Mouse (Mus musculus): ENCODE measurements around the gene Ly86. TPM values are rescaled to one million over a fixed set of nuclear protein-coding genes. Genes with fewer than 3 reads are reported as not detected.

The Ly86 gene
- polyA plus RNA-seq, 1 experiment from 2014 or later, result 6.3 TPM

DNA sequence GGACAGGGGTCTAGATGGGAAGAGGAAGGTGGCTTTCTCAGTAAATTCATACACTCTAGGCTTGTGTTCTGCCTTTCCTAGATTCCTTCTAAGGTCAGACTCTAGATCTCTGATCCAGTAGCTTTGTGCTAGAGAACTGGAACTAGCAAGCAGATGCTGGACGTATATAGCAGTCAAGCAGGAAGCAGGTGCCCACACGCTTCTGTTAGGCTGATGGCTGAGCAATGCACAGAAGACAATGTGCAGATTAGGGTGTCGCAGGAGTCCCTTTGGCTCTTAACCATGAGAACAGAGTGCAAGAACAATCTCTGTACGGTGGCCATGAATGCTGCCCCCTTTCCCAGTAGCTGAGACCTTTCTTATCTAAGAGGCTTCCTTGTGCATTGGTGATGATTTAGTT lies 9.4 kb downstream of the Ly86 start:
- H3K27me3 ChIP-seq, result no peaks in the 10 kb centered on the region
- H3K4me1 ChIP-seq, result no peaks in the 10 kb centered on the region
- H3K27ac ChIP-seq, result no peak overlapping the region
- no peak for ATAC-seq (ENCODE audit: insufficient number of reproducible peaks, insufficient read depth, low FRiP score, low TSS enrichment, low read depth)
- H3K9ac ChIP-seq, result no peak overlapping the region
- H3K36me3 ChIP-seq, result no peaks in the 10 kb centered on the region
- no peak overlapping the region for H3K4me2 ChIP-seq
- H3K9me3 ChIP-seq, result no peaks in the 10 kb centered on the region
- no peak overlapping the region for H3K4me3 ChIP-seq
- WGBS, result 87% methylated on average over 4 of the region's 4 CpGs

DNA sequence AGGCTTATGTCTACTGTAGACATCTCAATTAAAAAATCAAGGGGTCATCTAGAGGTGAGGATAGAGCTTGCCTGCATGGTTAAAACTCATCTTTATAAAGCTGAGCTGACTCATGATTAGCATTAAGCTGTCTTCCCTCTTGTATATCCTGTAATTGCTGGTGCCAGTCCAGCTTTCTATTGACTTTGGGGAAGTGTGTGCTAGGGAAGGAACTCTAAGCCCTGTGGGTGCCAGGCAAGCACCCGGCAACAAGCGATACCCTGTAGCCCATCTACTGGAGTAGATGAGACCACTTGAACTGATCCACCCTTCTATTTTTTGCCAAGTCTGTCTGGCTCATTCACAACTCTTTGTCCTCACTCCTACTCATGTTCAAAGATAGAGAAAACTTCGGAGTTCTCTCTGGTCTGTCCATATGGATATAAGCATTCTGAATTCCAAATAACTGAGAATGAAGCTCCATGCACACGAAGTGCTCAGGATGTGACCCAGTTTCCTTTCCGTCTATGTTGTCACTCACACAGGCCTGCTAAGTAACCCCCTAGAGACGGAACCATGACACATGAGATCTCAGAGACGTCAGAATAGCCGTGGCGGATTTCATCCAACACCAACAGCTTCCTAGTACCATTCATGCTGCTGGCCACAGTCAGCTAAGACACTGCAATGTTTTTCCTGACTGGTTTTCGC lies 10.8 kb downstream of the Ly86 start:
- no peak for ATAC-seq (ENCODE audit: insufficient number of reproducible peaks, insufficient read depth, low FRiP score, low TSS enrichment, low read depth)
- Histone ChIP-seq H3K36me3 (no peaks in the 10 kb centered on the region), H3K9me3 (no peaks in the 10 kb centered on the region), H3K4me2 (no peak overlapping the region), H3K9ac (no peak overlapping the region), H3K27ac (no peak overlapping the region), H3K4me3 (no peak overlapping the region), H3K27me3 (no peaks in the 10 kb centered on the region), H3K4me1 (no peaks in the 10 kb centered on the region)
- 84% methylated on average over 10 of the region's 10 CpGs for WGBS

DNA sequence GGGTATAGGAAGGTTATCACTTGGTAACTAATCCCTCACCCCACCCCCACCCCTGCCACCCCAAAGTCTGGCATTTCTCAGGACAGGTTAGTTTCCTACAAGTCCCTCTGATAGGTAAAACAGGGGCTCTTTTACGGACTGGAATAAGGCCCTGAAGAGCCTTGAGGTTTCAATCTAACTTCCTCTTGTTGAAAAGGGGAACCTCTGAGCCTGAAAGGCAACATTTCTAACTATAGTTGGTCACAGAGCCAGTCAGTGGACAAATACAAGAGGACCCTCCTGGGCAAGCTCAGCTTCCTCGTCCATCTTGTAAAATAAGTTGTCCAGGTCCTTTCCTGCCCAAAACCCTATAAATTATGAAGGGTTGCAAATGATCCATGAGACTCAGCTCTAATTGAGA lies 11.5 kb downstream of the Ly86 start:
- ATAC-seq (ENCODE audit: insufficient number of reproducible peaks, insufficient read depth, low FRiP score, low TSS enrichment, low read depth), result no peak
- H3K9me3 ChIP-seq, result no peaks in the 10 kb centered on the region
- H3K36me3 ChIP-seq, result no peaks in the 10 kb centered on the region
- no peak overlapping the region for H3K4me2 ChIP-seq
- no peaks in the 10 kb centered on the region for H3K27me3 ChIP-seq
- no peak overlapping the region for H3K9ac ChIP-seq
- no peak overlapping the region for H3K27ac ChIP-seq
- H3K4me3 ChIP-seq, result no peak overlapping the region
- WGBS, result 86% methylated on average over 2 of the region's 2 CpGs
- no peaks in the 10 kb centered on the region for H3K4me1 ChIP-seq

DNA sequence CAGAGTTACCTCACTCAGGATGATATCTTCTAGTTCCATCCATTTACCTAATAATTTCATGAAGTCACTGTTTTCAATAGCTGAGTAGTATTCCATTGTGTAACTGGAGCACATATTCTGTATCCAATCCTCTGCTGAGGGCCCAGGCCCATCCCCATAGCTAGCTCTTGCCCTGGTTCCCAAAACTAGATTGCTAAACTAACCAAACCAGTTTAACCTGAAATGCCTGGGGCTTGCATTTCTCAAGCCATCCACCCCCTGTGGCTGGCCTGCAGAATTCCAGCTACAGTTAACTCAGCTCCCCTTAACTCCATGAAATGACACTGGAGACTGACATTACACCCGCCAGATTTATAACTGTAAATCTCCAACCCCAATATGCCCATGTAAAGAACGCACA lies 13.1 kb downstream of the Ly86 start:
- WGBS, result 82% methylated on average over 2 of the region's 2 CpGs
- no peaks in the 10 kb centered on the region for H3K36me3 ChIP-seq
- no peaks in the 10 kb centered on the region for H3K9me3 ChIP-seq
- no peak overlapping the region for H3K9ac ChIP-seq
- H3K4me1 ChIP-seq, result no peaks in the 10 kb centered on the region
- ATAC-seq (ENCODE audit: insufficient number of reproducible peaks, insufficient read depth, low FRiP score, low TSS enrichment, low read depth), result no peak
- H3K27me3 ChIP-seq, result no peaks in the 10 kb centered on the region
- no peak overlapping the region for H3K4me2 ChIP-seq
- H3K27ac ChIP-seq, result no peak overlapping the region
- no peak overlapping the region for H3K4me3 ChIP-seq

DNA sequence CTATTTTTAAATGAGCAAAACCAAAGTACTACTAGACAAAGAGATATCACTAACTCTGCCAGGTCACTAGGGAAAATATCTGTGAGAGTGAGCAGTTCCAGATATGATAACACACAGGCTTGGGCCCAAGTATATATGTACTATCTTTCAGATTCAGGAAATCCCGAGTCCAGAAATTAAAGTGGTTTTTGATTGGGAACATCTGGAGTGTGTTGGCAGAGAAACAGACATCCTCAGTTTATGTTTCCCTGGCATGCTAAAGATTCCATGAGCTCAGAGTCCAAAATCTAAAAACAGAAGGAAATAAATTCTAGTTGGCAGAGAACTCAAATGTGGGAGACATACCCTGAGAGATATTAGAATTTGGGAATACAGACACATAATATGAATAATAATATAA lies 16.2 kb downstream of the Ly86 start:
- Histone ChIP-seq H3K4me3 (no peak overlapping the region), H3K27ac (no peak overlapping the region), H3K4me1 (no peaks in the 10 kb centered on the region), H3K4me2 (no peak overlapping the region), H3K27me3 (no peaks in the 10 kb centered on the region), H3K9ac (no peak overlapping the region), H3K36me3 (no peaks in the 10 kb centered on the region), H3K9me3 (no peaks in the 10 kb centered on the region)
- no peak for ATAC-seq (ENCODE audit: insufficient number of reproducible peaks, insufficient read depth, low FRiP score, low TSS enrichment, low read depth)
- WGBS, result 28% methylated on average over 1 of the region's 1 CpGs

DNA sequence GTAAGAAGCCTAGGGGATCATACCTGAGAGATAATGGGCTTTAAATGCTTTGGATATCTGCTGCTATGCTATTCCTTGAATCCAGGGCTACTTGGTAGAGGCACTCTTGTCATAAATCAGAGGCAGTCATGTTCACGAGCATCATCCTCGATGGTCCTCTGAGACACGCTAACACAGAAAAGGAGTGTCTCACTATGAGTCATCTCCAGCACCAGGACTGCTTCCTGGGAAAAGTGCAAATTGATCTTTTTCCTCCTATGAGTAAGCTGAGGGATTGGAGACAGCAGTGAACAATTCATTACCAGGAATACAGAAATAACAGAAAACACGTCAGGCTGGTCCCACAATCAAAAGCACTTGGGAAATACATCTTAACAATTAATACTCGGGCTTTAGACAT lies 19.3 kb downstream of the Ly86 start:
- no peak overlapping the region for H3K4me2 ChIP-seq
- H3K9ac ChIP-seq, result no peak overlapping the region
- H3K27me3 ChIP-seq, result no peaks in the 10 kb centered on the region
- no peaks in the 10 kb centered on the region for H3K4me1 ChIP-seq
- ATAC-seq (ENCODE audit: insufficient number of reproducible peaks, insufficient read depth, low FRiP score, low TSS enrichment, low read depth), result no peak
- no peaks in the 10 kb centered on the region for H3K36me3 ChIP-seq
- no peaks in the 10 kb centered on the region for H3K9me3 ChIP-seq
- H3K27ac ChIP-seq, result no peak overlapping the region
- WGBS, result 74% methylated on average over 5 of the region's 5 CpGs
- no peak overlapping the region for H3K4me3 ChIP-seq

DNA sequence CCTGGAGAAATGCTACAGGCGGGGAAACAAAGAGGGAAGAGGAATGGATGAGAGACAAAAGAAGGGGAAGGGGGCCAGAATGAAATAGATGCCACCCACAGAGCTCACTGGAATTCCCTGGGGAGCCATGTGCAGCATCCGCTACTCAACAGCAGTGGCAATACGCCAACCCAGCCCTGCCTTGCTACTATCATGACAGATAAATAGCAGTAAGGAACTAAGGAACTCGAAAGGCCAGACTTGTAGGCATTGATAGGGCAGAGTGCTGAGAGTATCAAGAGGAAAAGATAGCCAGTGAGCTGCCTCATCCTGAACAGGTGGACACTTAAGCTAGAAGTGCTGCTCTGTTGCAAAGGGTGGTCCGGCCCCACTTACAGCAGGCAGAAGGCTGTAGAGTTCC lies 31.4 kb downstream of the Ly86 start:
- WGBS, result 79% methylated on average over 5 of the region's 5 CpGs
- H3K27ac ChIP-seq, result no peak overlapping the region
- no peak for ATAC-seq (ENCODE audit: insufficient number of reproducible peaks, insufficient read depth, low FRiP score, low TSS enrichment, low read depth)
- H3K4me1 ChIP-seq, result peaks cover 9% of the 10 kb centered on the region; the same call in 1 of the 2 replicates
- no peaks in the 10 kb centered on the region for H3K9me3 ChIP-seq
- no peak overlapping the region for H3K4me2 ChIP-seq
- H3K4me3 ChIP-seq, result no peak overlapping the region
- H3K9ac ChIP-seq, result no peak overlapping the region
- no peaks in the 10 kb centered on the region for H3K36me3 ChIP-seq
- no peaks in the 10 kb centered on the region for H3K27me3 ChIP-seq

DNA sequence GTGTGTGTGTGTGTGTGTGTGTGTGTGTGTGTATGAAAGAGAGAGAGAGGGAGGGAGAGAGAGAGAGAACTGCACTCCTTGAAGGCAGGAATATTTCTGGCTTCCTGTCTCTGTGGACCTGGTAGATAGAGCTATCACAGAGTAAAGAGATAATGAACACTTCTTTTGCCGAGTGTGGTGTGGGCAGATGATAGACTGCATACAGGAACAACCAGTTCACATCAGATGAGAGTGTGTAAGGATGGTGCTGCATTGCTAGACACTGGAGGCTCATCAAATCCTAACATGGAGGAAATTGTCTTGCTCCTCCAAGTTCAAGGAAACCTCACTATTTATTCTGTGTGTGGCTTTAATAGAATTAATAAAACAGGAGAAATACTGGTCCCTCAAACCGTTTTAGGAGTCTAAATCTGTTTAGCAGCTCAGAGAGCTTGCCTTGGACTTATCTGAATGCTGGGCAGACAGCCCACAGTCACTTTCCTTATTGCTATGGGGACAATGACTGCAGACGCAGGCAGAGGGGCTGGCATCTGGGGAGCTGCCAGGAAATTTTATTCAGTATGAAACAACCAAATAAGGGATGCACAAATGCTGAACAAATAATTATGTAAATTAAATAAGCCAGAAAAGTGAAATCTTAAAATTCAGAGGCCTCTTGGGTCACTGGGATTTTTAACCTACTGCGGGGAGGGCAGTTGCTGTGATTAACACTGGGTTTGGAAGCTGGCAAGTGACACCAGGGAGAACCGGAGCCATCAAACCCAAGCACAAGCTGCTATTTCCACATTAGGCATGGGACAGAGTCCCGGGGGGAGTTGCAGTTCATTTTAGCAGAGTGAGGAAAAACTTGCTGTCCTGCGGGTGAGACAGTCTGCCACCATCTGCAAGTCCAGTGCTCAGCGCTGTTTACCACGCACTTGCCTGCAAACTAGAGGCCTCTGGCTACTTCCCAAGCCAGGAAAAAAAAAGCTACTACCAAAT lies 43.5 kb downstream of the Ly86 start:
- no peak overlapping the region for H3K9ac ChIP-seq
- no peaks in the 10 kb centered on the region for H3K36me3 ChIP-seq
- no peak for ATAC-seq (ENCODE audit: insufficient number of reproducible peaks, insufficient read depth, low FRiP score, low TSS enrichment, low read depth)
- H3K4me3 ChIP-seq, result no peak overlapping the region
- no peaks in the 10 kb centered on the region for H3K9me3 ChIP-seq
- peak overlapping the region; percentile 35; the same call in 1 of the 2 replicates for H3K27ac ChIP-seq
- no peaks in the 10 kb centered on the region for H3K27me3 ChIP-seq
- H3K4me1 ChIP-seq, result peaks cover 7% of the 10 kb centered on the region; the same call in 1 of the 2 replicates
- H3K4me2 ChIP-seq, result no peak overlapping the region
- 57% methylated on average over 9 of the region's 9 CpGs for WGBS

DNA sequence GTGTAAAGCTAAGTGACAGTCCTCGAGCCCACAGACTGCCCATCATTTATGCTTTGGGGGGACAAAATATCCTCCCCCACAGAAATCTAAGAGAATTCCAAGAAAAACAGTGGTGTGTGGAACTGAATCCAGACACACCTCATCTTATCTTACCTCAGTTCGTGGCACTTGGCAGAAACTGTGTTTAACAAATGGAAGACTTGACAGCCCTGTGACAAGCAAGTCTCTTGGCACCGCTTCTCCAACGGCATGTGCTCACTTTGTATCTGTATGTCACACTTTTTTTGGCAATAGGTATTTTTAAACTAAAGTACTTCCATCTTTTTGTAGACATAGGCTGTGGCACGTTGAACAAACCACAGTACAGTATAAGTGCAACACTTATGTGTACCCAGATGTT lies 44.3 kb downstream of the Ly86 start:
- Histone ChIP-seq H3K4me2 (no peak overlapping the region), H3K4me1 (peaks cover 7% of the 10 kb centered on the region; the same call in 1 of the 2 replicates), H3K27ac (no peak overlapping the region), H3K36me3 (no peaks in the 10 kb centered on the region), H3K27me3 (no peaks in the 10 kb centered on the region), H3K9me3 (no peaks in the 10 kb centered on the region), H3K9ac (no peak overlapping the region), H3K4me3 (no peak overlapping the region)
- ATAC-seq (ENCODE audit: insufficient number of reproducible peaks, insufficient read depth, low FRiP score, low TSS enrichment, low read depth), result no peak
- WGBS, result 70% methylated on average over 5 of the region's 5 CpGs

DNA sequence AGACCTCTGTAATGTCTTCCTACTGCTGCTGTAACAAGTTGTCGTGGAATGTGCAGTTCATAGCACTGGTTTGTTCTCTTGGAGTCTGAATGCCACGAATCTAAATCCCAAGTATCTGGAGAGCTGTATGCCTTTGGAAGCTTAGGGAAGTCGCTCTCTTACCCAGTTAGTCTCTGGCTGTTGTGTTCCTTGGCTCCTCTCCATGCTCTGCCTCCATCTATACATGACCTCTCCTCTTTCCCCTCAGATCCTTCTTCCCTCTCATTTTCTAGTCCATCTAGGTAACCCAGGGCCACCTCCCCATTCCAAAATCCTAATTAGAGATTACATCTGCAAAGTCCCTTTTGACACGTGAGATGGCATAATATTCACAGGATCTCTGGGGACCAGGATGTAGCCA lies 53.8 kb downstream of the Ly86 start:
- no peaks in the 10 kb centered on the region for H3K9me3 ChIP-seq
- WGBS, result 75% methylated on average over 4 of the region's 4 CpGs
- no peak overlapping the region for H3K4me3 ChIP-seq
- no peak overlapping the region for H3K9ac ChIP-seq
- no peaks in the 10 kb centered on the region for H3K36me3 ChIP-seq
- no peak overlapping the region for H3K4me2 ChIP-seq
- no peaks in the 10 kb centered on the region for H3K27me3 ChIP-seq
- H3K4me1 ChIP-seq, result no peaks in the 10 kb centered on the region
- no peak overlapping the region for H3K27ac ChIP-seq
- no peak for ATAC-seq (ENCODE audit: insufficient number of reproducible peaks, insufficient read depth, low FRiP score, low TSS enrichment, low read depth)

DNA sequence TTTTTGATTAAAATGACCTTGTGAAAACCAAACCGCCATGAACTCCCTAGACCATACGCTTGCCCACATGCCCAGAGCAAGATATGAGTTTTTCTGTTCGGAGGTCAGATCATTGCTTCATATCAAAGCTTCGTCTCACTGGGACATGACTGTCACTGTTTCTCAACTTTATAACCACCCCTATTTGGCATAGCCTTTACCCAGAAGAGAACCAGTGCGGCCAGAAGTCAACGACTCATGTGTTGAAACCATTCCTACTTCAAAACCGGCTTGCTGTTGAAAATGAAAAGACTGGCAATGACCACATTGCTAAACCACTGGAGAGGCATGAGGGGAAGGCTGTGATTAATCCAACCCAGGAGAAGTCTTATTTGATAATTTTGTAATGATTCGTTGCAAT lies 54.3 kb downstream of the Ly86 start:
- 76% methylated on average over 8 of the region's 8 CpGs for WGBS
- ATAC-seq (ENCODE audit: insufficient number of reproducible peaks, insufficient read depth, low FRiP score, low TSS enrichment, low read depth), result no peak

DNA sequence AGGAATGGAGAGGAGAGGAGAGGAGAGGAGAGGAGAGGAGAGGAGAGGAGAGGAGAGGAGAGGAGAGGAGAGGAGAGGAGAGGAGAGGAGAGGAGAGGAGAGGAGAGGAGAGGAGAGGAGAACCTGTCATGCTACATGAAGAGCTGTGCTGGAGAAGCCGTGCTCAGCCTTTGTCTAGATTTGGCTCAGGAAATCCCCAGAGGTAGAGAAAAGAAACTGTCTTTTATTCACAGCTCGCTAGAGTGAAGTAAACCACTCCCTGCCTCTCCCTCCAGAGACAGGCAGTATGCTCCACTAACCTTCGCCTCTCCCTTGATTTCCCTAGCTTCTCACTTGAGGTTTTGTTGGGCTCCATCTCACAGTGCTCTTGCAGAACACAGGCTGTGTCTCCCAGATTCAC lies 57.4 kb downstream of the Ly86 start:
- Histone ChIP-seq H3K4me3 (no peak overlapping the region), H3K4me1 (no peaks in the 10 kb centered on the region), H3K27me3 (no peaks in the 10 kb centered on the region), H3K36me3 (no peaks in the 10 kb centered on the region), H3K27ac (no peak overlapping the region), H3K9me3 (no peaks in the 10 kb centered on the region), H3K9ac (no peak overlapping the region), H3K4me2 (no peak overlapping the region)
- 44% methylated on average over 3 of the region's 3 CpGs for WGBS
- ATAC-seq (ENCODE audit: insufficient number of reproducible peaks, insufficient read depth, low FRiP score, low TSS enrichment, low read depth), result no peak

More for the DNA sequence above, 54.3 kb downstream of the Ly86 start:
- Histone ChIP-seq H3K27ac (no peak overlapping the region), H3K27me3 (no peaks in the 10 kb centered on the region), H3K4me2 (no peak overlapping the region), H3K9ac (no peak overlapping the region), H3K36me3 (no peaks in the 10 kb centered on the region), H3K9me3 (no peaks in the 10 kb centered on the region), H3K4me3 (no peak overlapping the region), H3K4me1 (no peaks in the 10 kb centered on the region)
